Mouse (Mus musculus) heart, embryonic 15.5 days (tissue): ENCODE measurements around the gene Dmgdh. TPM values are rescaled to one million over a fixed set of nuclear protein-coding genes. Genes with fewer than 3 reads are reported as not detected.

Experiments used
- ATAC-seq: fragments of 200-750 bp; cut with Nextera tagmentation; replicated peaks from 2 replicates; pipeline ENCODE4 v1.8.0; 2017; ENCODE audit warnings: low read depth, moderate TSS enrichment; ENCODE audit not compliant: insufficient number of reproducible peaks, insufficient read depth, low FRiP score
- H3K27ac ChIP-seq: fragments of 300-500 bp; sonication (generic); 2 replicates; pipeline ENCODE4 v1.5.1; 2015; ENCODE audit warnings: mild to moderate bottlenecking, inconsistent platforms
- H3K27me3 ChIP-seq: fragments of 300-500 bp; sonication (generic); 2 replicates; pipeline ENCODE4 v1.6.1; 2015; ENCODE audit warnings: inconsistent platforms
- H3K36me3 ChIP-seq: fragments of 300-500 bp; sonication (generic); 2 replicates; pipeline ENCODE4 v1.6.1; 2015; ENCODE audit warnings: mild to moderate bottlenecking, inconsistent platforms
- H3K4me1 ChIP-seq: fragments of 300-500 bp; sonication (generic); replicated peaks from 2 replicates; pipeline ENCODE4 v1.6.1; 2015; ENCODE audit warnings: inconsistent platforms
- H3K4me2 ChIP-seq: fragments of 300-500 bp; sonication (generic); 2 replicates; pipeline ENCODE4 v1.6.1; 2015; ENCODE audit warnings: inconsistent platforms, mild to moderate bottlenecking, moderate library complexity
- H3K4me3 ChIP-seq: fragments of 300-500 bp; sonication (generic); 2 replicates; pipeline ENCODE4 v1.5.1; 2015; ENCODE audit warnings: mild to moderate bottlenecking, inconsistent platforms
- H3K9ac ChIP-seq: fragments of 300-500 bp; sonication (generic); 2 replicates; pipeline ENCODE4 v1.6.1; 2015; ENCODE audit warnings: mild to moderate bottlenecking, inconsistent platforms
- H3K9me3 ChIP-seq: fragments of 300-500 bp; sonication (generic); replicated peaks from 2 replicates; pipeline ENCODE4 v1.6.1; 2016; ENCODE audit warnings: inconsistent platforms
- WGBS: fragments of 180-500 bp; shearing (Covaris S2); methylation state at CpG from one replicate; pipeline ENCODE4 v1.1.7; 2015; ENCODE audit warnings: mixed read lengths; 5-methylcytosine and 5-hydroxymethylcytosine counted together
- polyA plus RNA-seq: library from polyadenylated mRNA; unstranded; fragments of >200 nt; fragmentation: Nextera tagmentation; extraction: Ambion mirVana; gene quantifications from 2 replicates; pipeline ENCODE4 v1.2.1, GENCODE M21; 2015

The Dmgdh gene
- polyA plus RNA-seq, 1 experiment from 2014 or later, result 0.06 TPM

DNA sequence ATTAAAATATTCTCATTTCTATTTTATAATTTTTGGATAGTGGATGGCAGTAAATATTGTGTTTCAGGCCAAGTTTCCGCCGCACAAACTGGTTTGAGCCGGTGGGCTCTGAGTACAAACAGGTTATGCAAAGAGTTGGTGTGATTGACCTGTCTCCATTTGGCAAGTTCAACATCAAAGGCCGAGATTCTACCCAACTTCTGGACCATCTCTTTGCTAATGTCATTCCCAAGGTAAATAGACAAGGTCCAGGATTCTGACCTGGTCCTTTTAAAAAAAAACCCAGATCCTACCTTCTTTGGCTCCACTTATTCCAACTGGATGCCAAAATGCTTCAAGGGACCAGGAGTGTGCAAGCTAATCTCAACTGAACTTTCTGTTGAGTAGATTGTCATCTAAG, 37.0 kb downstream of the Dmgdh start:
- Histone ChIP-seq H3K27me3 (no peaks in the 10 kb centered on the region), H3K27ac (no peak overlapping the region), H3K36me3 (no peaks in the 10 kb centered on the region), H3K4me1 (no peaks in the 10 kb centered on the region), H3K4me3 (no peak overlapping the region), H3K4me2 (no peak overlapping the region), H3K9me3 (no peaks in the 10 kb centered on the region), H3K9ac (no peak overlapping the region)
- no peak for ATAC-seq
- WGBS, result 85% methylated on average over 4 of the region's 4 CpGs

- H3K36me3 ChIP-seq, result no peaks in the 10 kb centered on the region
- 92% methylated on average over 4 of the region's 4 CpGs for WGBS
- no peak for ATAC-seq
- no peak overlapping the region for H3K9ac ChIP-seq
- H3K4me1 ChIP-seq, result no peaks in the 10 kb centered on the region
- no peaks in the 10 kb centered on the region for H3K9me3 ChIP-seq
- no peak overlapping the region for H3K27ac ChIP-seq
- H3K27me3 ChIP-seq, result no peaks in the 10 kb centered on the region
- H3K4me3 ChIP-seq, result no peak overlapping the region
- no peak overlapping the region for H3K4me2 ChIP-seq
These were observed 38.1 kb downstream of the Dmgdh start for GRCm38 (mm10) chr13:93712362-93712761.

- 91% methylated on average over 3 of the region's 3 CpGs for WGBS
- Histone ChIP-seq H3K9ac (no peak overlapping the region), H3K36me3 (no peaks in the 10 kb centered on the region), H3K27me3 (no peaks in the 10 kb centered on the region), H3K4me2 (no peak overlapping the region), H3K9me3 (no peaks in the 10 kb centered on the region), H3K4me3 (no peak overlapping the region), H3K4me1 (no peaks in the 10 kb centered on the region), H3K27ac (no peak overlapping the region)
- no peak for ATAC-seq
These were observed 39.6 kb downstream of the Dmgdh start for GRCm38 (mm10) chr13:93713826-93714225.

DNA sequence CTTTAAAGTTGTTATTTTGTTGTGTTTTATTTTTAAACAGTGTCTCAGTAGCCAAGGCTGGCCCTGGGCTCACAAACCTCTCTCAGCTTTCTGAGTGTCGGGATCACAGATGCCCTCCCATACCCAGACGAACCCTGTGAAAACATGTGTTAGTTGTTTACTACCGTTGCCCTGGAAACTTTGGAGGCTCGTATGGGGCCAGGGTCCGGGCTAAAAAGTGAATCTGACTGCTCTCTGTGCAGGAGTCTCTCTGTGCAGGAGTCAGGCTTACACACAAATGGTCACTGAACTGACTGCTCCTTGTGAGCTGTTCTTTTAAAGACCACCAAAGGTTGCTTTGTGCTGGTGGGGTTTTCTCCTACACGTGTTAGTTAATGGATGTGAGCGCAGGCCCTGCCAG, 42.9 kb downstream of the Dmgdh start:
- Histone ChIP-seq H3K27me3 (0 out of 2 replicates have a peak, but pooled peaks cover 2% of the 10 kb centered on the region), H3K9me3 (no peaks in the 10 kb centered on the region), H3K4me2 (no peak overlapping the region), H3K9ac (no peak overlapping the region), H3K27ac (no peak overlapping the region), H3K4me3 (no peak overlapping the region), H3K4me1 (no peaks in the 10 kb centered on the region), H3K36me3 (no peaks in the 10 kb centered on the region)
- WGBS, result 57% methylated on average over 7 of the region's 7 CpGs
- no peak for ATAC-seq

DNA sequence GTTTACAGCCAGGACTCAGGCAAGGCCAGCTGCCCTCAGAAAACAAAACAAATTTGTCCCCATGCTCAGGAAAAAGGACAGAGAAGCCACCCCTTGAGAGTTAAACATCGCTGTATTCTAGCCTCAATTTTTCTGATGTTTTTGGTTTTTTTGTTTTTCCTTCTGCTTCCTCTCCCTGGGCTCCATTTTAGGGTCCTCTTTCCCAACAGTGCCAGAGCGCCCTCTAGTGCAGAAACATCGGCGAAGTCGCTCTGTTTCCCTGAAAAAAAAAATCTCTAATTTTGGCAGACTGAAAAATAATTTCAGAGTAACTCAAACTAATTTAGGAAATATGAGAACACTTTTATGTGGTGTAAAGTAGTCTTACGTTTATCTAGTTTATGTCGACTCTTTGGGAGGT, 44.7 kb downstream of the Dmgdh start:
- ATAC-seq, result no peak
- Histone ChIP-seq H3K36me3 (no peaks in the 10 kb centered on the region), H3K4me1 (no peaks in the 10 kb centered on the region), H3K9me3 (no peaks in the 10 kb centered on the region), H3K4me2 (no peak overlapping the region), H3K4me3 (no peak overlapping the region), H3K27ac (no peak overlapping the region), H3K27me3 (0 out of 2 replicates have a peak, but pooled peaks cover 2% of the 10 kb centered on the region), H3K9ac (no peak overlapping the region)
- WGBS, result 3% methylated on average over 7 of the region's 7 CpGs

DNA sequence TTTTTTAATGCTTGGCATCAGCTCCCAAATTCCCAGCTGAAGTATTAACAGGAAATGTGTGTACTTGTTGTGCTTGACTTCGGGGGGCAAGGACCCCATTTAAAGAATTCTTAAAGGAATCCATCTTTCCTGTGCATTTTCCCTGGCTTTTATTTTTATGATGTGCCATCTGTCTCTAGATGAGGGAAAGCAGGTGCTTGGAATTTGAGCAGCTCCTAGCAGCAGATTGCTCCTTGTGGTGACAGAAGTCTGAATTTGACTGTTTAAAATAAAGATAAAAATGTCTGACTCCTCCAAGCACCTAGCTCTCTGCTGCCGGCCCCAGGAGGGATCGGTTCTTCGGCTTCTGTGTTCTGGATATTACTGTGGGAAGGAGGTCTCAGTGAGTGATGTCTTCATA, 47.7 kb downstream of the Dmgdh start:
- 74% methylated on average over 4 of the region's 4 CpGs for WGBS
- no peak for ATAC-seq
- H3K4me2 ChIP-seq, result no peak overlapping the region
- H3K4me3 ChIP-seq, result no peak overlapping the region
- H3K4me1 ChIP-seq, result no peaks in the 10 kb centered on the region
- 0 out of 2 replicates have a peak, but pooled peaks cover 2% of the 10 kb centered on the region for H3K27me3 ChIP-seq
- H3K36me3 ChIP-seq, result no peaks in the 10 kb centered on the region
- H3K9ac ChIP-seq, result no peak overlapping the region
- H3K27ac ChIP-seq, result no peak overlapping the region
- no peaks in the 10 kb centered on the region for H3K9me3 ChIP-seq

DNA sequence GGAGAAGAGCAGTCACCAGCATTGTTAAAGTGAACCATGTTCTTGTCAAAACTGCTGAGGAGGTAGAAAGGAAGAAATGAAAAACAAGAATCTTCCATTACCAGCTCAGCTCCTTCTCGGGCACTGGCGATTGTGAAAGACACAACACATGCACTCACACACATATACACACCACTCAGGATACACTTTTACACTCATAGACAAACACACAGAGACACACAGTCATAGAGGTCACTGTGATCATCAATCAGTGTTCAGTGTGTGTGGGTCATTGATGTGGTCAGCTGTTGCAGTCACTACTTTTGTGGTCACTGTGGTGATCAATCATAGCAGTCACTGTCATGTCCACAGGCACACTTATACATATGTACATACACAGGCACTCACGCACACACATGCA, 49.2 kb downstream of the Dmgdh start:
- no peaks in the 10 kb centered on the region for H3K9me3 ChIP-seq
- H3K4me1 ChIP-seq, result no peaks in the 10 kb centered on the region
- ATAC-seq, result no peak

GRCm38 (mm10) chr13:93724206-93724605, 50.0 kb downstream of the Dmgdh start:
- Histone ChIP-seq H3K27ac (no peak overlapping the region), H3K4me1 (no peaks in the 10 kb centered on the region), H3K9ac (no peak overlapping the region), H3K9me3 (no peaks in the 10 kb centered on the region), H3K36me3 (no peaks in the 10 kb centered on the region), H3K4me2 (no peak overlapping the region), H3K4me3 (no peak overlapping the region), H3K27me3 (0 out of 2 replicates have a peak, but pooled peaks cover 2% of the 10 kb centered on the region)
- 31% methylated on average over 2 of the region's 2 CpGs for WGBS
- no peak for ATAC-seq

More for the DNA sequence above, 49.2 kb downstream of the Dmgdh start:
- 0 out of 2 replicates have a peak, but pooled peaks cover 2% of the 10 kb centered on the region for H3K27me3 ChIP-seq
- no peak overlapping the region for H3K27ac ChIP-seq
- WGBS, result 88% methylated on average over 3 of the region's 3 CpGs
- no peak overlapping the region for H3K9ac ChIP-seq
- H3K4me2 ChIP-seq, result no peak overlapping the region
- no peaks in the 10 kb centered on the region for H3K36me3 ChIP-seq
- H3K4me3 ChIP-seq, result no peak overlapping the region

- no peak overlapping the region for H3K27ac ChIP-seq
- H3K4me1 ChIP-seq, result no peaks in the 10 kb centered on the region
- H3K9ac ChIP-seq, result no peak overlapping the region
- H3K27me3 ChIP-seq, result no peaks in the 10 kb centered on the region
- 81% methylated on average over 5 of the region's 5 CpGs for WGBS
- no peaks in the 10 kb centered on the region for H3K9me3 ChIP-seq
- ATAC-seq, result no peak
- no peaks in the 10 kb centered on the region for H3K36me3 ChIP-seq
- no peak overlapping the region for H3K4me2 ChIP-seq
- H3K4me3 ChIP-seq, result no peak overlapping the region
These were observed 61.0 kb downstream of the Dmgdh start for GRCm38 (mm10) chr13:93735131-93735636.

- Histone ChIP-seq H3K9me3 (no peaks in the 10 kb centered on the region), H3K27ac (no peak overlapping the region), H3K27me3 (no peaks in the 10 kb centered on the region), H3K4me2 (no peak overlapping the region), H3K36me3 (no peaks in the 10 kb centered on the region), H3K9ac (no peak overlapping the region), H3K4me3 (no peak overlapping the region), H3K4me1 (no peaks in the 10 kb centered on the region)
- no peak for ATAC-seq
- WGBS, result 40% methylated on average over 8 of the region's 8 CpGs
These were observed 69.9 kb downstream of the Dmgdh start for GRCm38 (mm10) chr13:93744118-93744517.

DNA sequence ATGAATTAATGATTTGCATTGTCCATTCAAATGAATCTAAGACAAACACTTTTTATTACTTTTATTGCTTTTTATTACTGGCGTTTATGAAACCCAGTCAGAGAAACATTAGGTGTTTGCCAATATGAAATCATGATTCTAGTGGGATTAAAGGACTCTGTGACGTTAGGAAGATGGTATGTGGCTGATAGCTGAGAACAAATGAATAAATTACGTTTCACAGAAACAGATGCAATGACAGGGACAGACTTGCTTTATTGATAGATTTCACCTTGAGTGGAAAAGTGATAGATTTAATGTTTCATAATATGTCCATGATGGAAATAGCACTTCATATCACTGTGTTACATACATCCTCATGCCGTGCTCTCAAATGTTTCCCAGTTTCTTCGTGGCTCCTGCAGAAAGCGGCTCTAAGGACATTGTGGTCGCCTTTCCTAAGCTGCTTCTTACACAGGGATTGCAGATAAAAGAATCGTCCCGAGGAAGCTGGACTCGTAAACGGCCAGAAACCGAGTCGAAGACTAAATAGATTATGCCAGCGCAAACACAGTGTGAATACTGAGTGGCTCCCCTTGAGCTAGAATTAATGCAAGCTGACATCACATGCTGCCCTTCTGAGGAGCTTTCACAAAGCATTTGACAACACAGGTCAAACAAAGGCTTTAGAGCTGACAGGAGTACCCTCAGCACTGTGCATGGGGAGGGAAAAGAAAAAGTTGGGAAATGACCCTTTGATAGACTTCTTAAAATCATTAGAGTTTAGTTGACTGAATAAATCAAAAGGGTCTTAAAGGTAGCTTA, 78.6 kb downstream of the Dmgdh start:
- no peak overlapping the region for H3K27ac ChIP-seq
- no peaks in the 10 kb centered on the region for H3K4me1 ChIP-seq
- no peak for ATAC-seq
- H3K9ac ChIP-seq, result no peak overlapping the region
- H3K9me3 ChIP-seq, result no peaks in the 10 kb centered on the region
- H3K4me3 ChIP-seq, result no peak overlapping the region
- H3K36me3 ChIP-seq, result no peaks in the 10 kb centered on the region
- 62% methylated on average over 14 of the region's 14 CpGs for WGBS
- no peak overlapping the region for H3K4me2 ChIP-seq
- H3K27me3 ChIP-seq, result no peaks in the 10 kb centered on the region

DNA sequence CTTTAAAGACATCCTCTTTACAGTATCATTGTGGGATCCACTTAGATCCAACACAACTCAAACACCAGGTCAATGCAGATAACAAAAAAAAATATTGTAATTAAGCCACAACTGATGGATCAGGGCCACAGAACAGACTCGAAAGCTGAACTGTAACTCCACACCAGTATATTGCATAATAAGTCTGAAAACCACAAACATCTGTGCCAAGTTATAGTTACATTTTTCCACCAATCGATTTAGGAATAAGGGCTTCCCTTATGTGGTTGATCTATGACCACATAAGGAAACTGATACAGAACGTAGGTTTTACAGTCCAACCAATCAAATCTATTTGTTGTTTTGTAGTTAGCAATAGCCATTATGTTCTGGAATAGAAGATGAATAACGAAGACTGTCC, 80.9 kb downstream of the Dmgdh start:
- 82% methylated on average over 4 of the region's 4 CpGs for WGBS
- Histone ChIP-seq H3K4me2 (no peak overlapping the region), H3K9ac (no peak overlapping the region), H3K27me3 (no peaks in the 10 kb centered on the region), H3K27ac (no peak overlapping the region), H3K9me3 (no peaks in the 10 kb centered on the region), H3K36me3 (no peaks in the 10 kb centered on the region), H3K4me1 (no peaks in the 10 kb centered on the region), H3K4me3 (no peak overlapping the region)
- ATAC-seq, result no peak
